Mouse (Mus musculus): ENCODE measurements at regions not wholly inside any gene's neighbourhood (a gene's known extent, or its start where the extent isn't known, plus 50 kb on each side); places are given as distances from the start of the nearest gene placed in this dataset.

- no peak overlapping the region for H3K4me3 ChIP-seq
- H3K4me1 ChIP-seq = peaks cover 8% of the 10 kb centered on the region; the same call in 1 of the 2 replicates
- no peak overlapping the region for H3K27ac ChIP-seq
- no peaks in the 10 kb centered on the region for H3K27me3 ChIP-seq
- H3K9me3 ChIP-seq (replicated peaks) = no peaks in the 10 kb centered on the region
- H3K36me3 ChIP-seq = no peaks in the 10 kb centered on the region
- no peak overlapping the region for H3K9ac ChIP-seq
- H3K4me2 ChIP-seq (replicated peaks) = no peak overlapping the region
- ATAC-seq (ENCODE audit: low FRiP score) = no peak
- 81% methylated on average over 4 of the region's 4 CpGs for WGBS
Measured at GRCm38 (mm10) chr6:34246512-34246911, 69.6 kb upstream of the Slc35b4 start.

- no peaks in the 10 kb centered on the region for H3K36me3 ChIP-seq
- H3K27ac ChIP-seq = no peak overlapping the region
- peaks cover 8% of the 10 kb centered on the region; the same call in 1 of the 2 replicates for H3K4me1 ChIP-seq
- no peak overlapping the region for H3K4me2 ChIP-seq (replicated peaks)
- no peak overlapping the region for H3K9ac ChIP-seq
- no peak overlapping the region for H3K4me3 ChIP-seq
- no peaks in the 10 kb centered on the region for H3K9me3 ChIP-seq (replicated peaks)
- H3K27me3 ChIP-seq = no peaks in the 10 kb centered on the region
- 87% methylated on average over 3 of the region's 3 CpGs for WGBS
- no peak for ATAC-seq (ENCODE audit: low FRiP score)
Measured at GRCm38 (mm10) chr6:34243001-34243400, 66.1 kb upstream of the Slc35b4 start.

GRCm38 (mm10) chr6:34242486-34242885 lies 65.6 kb upstream of the Slc35b4 start:
- Histone ChIP-seq H3K4me3 (no peak overlapping the region), H3K36me3 (no peaks in the 10 kb centered on the region), H3K9me3 (replicated peaks) (no peaks in the 10 kb centered on the region), H3K4me2 (replicated peaks) (peak overlapping the region; percentile 18; the same call in 1 of the 2 replicates), H3K9ac (no peak overlapping the region), H3K4me1 (peaks cover 8% of the 10 kb centered on the region; the same call in 1 of the 2 replicates), H3K27ac (no peak overlapping the region), H3K27me3 (no peaks in the 10 kb centered on the region)
- WGBS = 27% methylated on average over 9 of the region's 9 CpGs
- no peak for ATAC-seq (ENCODE audit: low FRiP score)

DNA sequence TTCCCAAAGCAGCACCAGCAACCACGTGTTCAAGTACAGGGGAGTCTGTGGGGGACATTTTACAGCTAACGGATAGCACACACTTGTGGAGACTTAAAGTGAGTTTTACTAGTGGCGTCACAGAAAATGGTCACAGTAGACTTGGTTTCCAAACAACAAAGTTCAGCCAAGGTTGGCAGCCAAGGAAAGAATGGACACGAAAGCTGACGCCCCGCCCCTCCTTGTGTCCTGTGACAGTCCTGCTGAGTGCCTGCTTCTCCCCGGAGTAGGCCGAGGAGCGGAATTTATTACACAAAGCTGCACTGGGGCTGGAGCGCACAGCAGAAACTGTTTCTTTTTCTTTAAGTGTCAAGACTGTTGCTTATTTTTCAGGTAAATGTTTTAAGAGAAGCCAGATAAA lies 58.2 kb upstream of the Slc35b4 start:
- Histone ChIP-seq H3K4me1 (peaks cover 3% of the 10 kb centered on the region; the same call in 1 of the 2 replicates), H3K27me3 (no peaks in the 10 kb centered on the region), H3K9ac (no peak overlapping the region), H3K4me3 (no peak overlapping the region), H3K4me2 (replicated peaks) (no peak overlapping the region), H3K36me3 (no peaks in the 10 kb centered on the region), H3K27ac (no peak overlapping the region), H3K9me3 (replicated peaks) (no peaks in the 10 kb centered on the region)
- no peak for ATAC-seq (ENCODE audit: low FRiP score)
- WGBS = 33% methylated on average over 10 of the region's 10 CpGs

GRCm38 (mm10) chr6:34234443-34235020 lies 57.6 kb upstream of the Slc35b4 start:
- Histone ChIP-seq H3K4me1 (peaks cover 3% of the 10 kb centered on the region; the same call in 1 of the 2 replicates), H3K9me3 (replicated peaks) (no peaks in the 10 kb centered on the region), H3K9ac (no peak overlapping the region), H3K27ac (no peak overlapping the region), H3K27me3 (no peaks in the 10 kb centered on the region), H3K36me3 (no peaks in the 10 kb centered on the region), H3K4me2 (replicated peaks) (no peak overlapping the region), H3K4me3 (no peak overlapping the region)
- 77% methylated on average over 5 of the region's 5 CpGs for WGBS
- ATAC-seq (ENCODE audit: low FRiP score) = no peak

DNA sequence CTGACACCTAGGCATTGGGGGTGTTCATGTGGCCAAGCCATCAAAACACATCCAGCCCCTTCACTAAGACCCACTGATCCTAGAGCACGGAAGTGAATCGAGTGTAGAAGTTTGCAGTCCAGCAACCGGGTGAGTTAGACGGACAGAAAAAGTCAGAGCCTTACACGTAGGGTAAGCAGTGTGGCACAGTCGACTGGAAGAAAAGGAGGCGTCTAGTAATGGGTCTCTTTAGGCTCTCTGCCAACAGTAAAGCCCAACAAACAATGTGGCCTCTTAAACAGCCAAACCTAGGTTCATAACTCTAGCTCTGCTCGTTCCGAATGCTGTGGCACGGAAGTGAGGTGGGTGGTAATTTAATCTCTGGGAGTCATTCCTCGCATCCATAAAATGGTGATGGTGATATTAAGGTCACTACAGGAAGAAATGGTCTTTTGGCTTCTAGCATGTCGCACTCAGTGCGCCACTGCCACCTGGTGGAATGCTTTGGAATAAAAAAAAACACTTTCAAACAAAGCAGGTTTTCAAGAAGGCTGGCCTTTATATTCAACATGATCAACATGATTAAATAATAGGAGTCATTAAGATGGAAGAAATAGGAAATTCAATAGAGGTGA lies 54.0 kb upstream of the Slc35b4 start:
- no peaks in the 10 kb centered on the region for H3K27me3 ChIP-seq
- no peak overlapping the region for H3K9ac ChIP-seq
- no peak overlapping the region for H3K4me3 ChIP-seq
- H3K36me3 ChIP-seq = no peaks in the 10 kb centered on the region
- H3K4me2 ChIP-seq (replicated peaks) = no peak overlapping the region
- H3K4me1 ChIP-seq = peaks cover 3% of the 10 kb centered on the region; the same call in 1 of the 2 replicates
- WGBS = 47% methylated on average over 13 of the region's 13 CpGs
- no peaks in the 10 kb centered on the region for H3K9me3 ChIP-seq (replicated peaks)
- no peak overlapping the region for H3K27ac ChIP-seq
- ATAC-seq (ENCODE audit: low FRiP score) = no peak

- Histone ChIP-seq H3K4me1 (no peaks in the 10 kb centered on the region), H3K27ac (no peak overlapping the region), H3K9ac (no peak overlapping the region), H3K4me2 (replicated peaks) (no peak overlapping the region), H3K36me3 (no peaks in the 10 kb centered on the region), H3K27me3 (no peaks in the 10 kb centered on the region), H3K9me3 (replicated peaks) (peaks cover 6% of the 10 kb centered on the region; the same call in 1 of the 2 replicates), H3K4me3 (no peak overlapping the region)
- ATAC-seq (ENCODE audit: low FRiP score) = no peak
- WGBS = 93% methylated on average over 4 of the region's 4 CpGs
Measured at GRCm38 (mm10) chr6:34227131-34227530, 50.2 kb upstream of the Slc35b4 start.

Measured in hindbrain, embryonic 12.5 days (tissue).